Mouse (Mus musculus): Measurements from ENCODE around the gene Sfxn3. TPM values are rescaled to one million over a fixed set of nuclear protein-coding genes. Genes with fewer than 3 reads are reported as not detected.

Sfxn3 gene
- polyA plus RNA-seq, 1 experiment from 2014 or later = 30.3 TPM

GRCm38 (mm10) chr19:45012636-45013035 is 34.7 kb upstream of the Sfxn3 start:
- Histone ChIP-seq H3K27me3 (no peaks in the 10 kb centered on the region), H3K9me3 (no peaks in the 10 kb centered on the region), H3K27ac (peak overlapping the region; percentile 44; the same call in 1 of the 2 replicates), H3K4me3 (replicated peaks) (no peak overlapping the region), H3K4me2 (no peak overlapping the region), H3K4me1 (peaks cover 44% of the 10 kb centered on the region), H3K36me3 (replicated peaks) (peaks cover 40% of the 10 kb centered on the region), H3K9ac (0 out of 2 replicates have a peak overlapping the region, but pooled peaks have one; percentile 1)
- no peak for ATAC-seq (ENCODE audit: low FRiP score)
- WGBS = 30% methylated on average over 6 of the region's 6 CpGs

DNA sequence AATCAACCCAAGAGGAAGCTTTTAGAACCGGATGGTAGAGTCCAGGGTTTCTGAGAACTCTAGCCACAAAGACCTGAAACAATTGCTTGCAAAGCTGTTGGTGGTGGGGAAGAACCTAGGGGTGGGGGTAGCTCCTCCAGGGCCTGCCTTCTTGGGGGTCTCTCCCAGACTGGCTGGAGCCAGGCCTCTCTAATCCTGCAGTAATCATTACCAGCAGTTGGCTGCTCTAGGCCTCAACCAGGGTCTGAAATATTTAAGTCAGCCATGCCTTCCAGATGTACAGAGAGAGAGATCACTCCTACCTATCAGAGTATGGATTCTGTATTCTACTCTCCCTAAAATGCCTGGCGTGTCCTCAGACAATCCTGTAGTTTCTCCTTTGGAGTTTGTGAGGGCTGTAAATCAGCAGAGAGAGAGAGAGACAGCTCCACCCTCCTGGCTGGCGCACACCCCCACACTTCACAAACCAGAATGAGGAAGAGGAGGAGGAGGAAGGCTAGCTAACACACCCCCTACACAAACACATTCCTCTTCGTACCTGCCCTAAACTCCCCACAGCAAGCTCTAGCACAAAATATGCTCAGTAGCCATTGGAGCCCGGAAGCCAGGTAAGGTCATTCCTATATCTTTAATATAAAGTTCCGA is 33.6 kb upstream of the Sfxn3 start:
- WGBS = 62% methylated on average over 6 of the region's 6 CpGs
- Histone ChIP-seq H3K4me3 (replicated peaks) (no peak overlapping the region), H3K4me2 (no peak overlapping the region), H3K27me3 (no peaks in the 10 kb centered on the region), H3K36me3 (replicated peaks) (peaks cover 34% of the 10 kb centered on the region), H3K4me1 (peaks cover 46% of the 10 kb centered on the region), H3K9me3 (no peaks in the 10 kb centered on the region), H3K9ac (no peak overlapping the region), H3K27ac (0 out of 2 replicates have a peak overlapping the region, but pooled peaks have one; percentile 47)
- ATAC-seq (ENCODE audit: low FRiP score) = no peak

DNA sequence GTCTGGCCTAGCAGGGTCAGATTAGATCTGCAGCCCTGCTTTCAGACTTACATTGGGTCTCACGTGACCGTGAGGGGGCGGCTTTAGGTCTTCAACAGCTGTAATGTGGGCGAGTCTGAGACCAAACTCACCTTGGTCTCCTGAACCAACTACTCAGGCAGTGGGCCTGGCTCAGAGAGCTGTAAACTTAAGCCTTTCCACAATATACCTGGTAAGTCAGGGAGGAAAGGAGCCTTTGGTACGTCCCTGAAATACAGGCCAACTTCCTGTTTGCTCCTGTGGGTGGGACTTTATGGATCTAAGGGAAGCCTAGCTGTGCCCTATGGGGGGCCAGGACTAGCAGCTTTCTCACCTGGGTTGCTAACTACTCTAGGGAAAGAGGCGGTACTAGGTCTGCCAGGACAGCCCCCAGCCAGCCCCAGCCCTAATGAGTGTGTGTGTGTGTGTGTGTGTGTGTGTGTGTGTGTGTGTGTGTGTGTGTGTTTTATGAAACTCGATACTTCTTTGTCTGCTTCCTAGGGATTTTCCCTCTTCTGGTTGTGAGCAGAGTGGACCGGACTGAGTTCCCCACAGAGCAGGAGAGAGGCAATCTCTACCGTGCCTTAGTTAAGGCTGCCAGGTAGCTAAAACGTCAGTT is 32.9 kb upstream of the Sfxn3 start, which contains the start of gene Lzts2:
Lzts2 (plus strand) TSS at position 80 of the 637 bp plus-strand sequence.
- Histone ChIP-seq H3K9me3 (no peaks in the 10 kb centered on the region), H3K9ac (peak within 1 kb of the TSS; percentile 94), H3K27ac (peak within 1 kb of the TSS; percentile 98), H3K4me1 (peaks cover 53% of the 10 kb centered on the region), H3K27me3 (no peaks in the 10 kb centered on the region), H3K36me3 (replicated peaks) (peaks cover 29% of the 10 kb centered on the region), H3K4me2 (peak within 1 kb of the TSS; percentile 79), H3K4me3 (replicated peaks) (peak within 1 kb of the TSS; percentile 72)
- ATAC-seq (ENCODE audit: low FRiP score) = no peak
- WGBS = 11% methylated on average over 10 of the region's 10 CpGs

DNA sequence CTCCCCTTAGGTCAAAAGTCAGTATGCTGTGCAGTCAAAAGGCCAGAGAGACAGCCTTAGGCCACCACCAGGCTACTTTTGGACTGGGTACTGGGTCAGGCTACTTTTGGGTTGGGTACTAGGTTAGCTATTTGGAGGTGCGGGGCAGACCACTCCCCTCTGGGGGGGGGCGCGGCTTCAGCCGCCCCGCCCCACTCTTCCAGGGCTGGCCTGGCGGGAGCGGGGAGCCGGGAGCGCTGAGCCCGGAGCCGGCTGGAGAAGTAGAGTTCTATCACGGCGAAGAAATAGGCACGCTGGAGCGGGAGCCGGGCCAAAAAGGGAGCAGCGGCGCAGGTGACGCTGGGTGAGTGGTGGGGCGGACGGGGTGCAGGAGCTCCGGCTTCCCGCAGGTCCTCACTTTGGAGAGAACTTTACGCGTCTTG is 32.3 kb upstream of the Sfxn3 start:
- H3K27me3 ChIP-seq = no peaks in the 10 kb centered on the region
- H3K4me3 ChIP-seq (replicated peaks) = peak overlapping the region; percentile 72
- WGBS = 0% methylated on average over 23 of the region's 25 CpGs
- peak overlapping the region; percentile 79 for H3K4me2 ChIP-seq
- peak overlapping the region; percentile 98 for H3K27ac ChIP-seq
- H3K9me3 ChIP-seq = no peaks in the 10 kb centered on the region
- H3K36me3 ChIP-seq (replicated peaks) = peaks cover 25% of the 10 kb centered on the region
- no peak for ATAC-seq (ENCODE audit: low FRiP score)
- peak overlapping the region; percentile 94 for H3K9ac ChIP-seq
- peaks cover 58% of the 10 kb centered on the region for H3K4me1 ChIP-seq

- Histone ChIP-seq H3K4me1 (peaks cover 65% of the 10 kb centered on the region), H3K4me2 (peak overlapping the region; percentile 79), H3K27me3 (no peaks in the 10 kb centered on the region), H3K9ac (peak overlapping the region; percentile 94), H3K36me3 (replicated peaks) (peaks cover 20% of the 10 kb centered on the region), H3K4me3 (replicated peaks) (peak overlapping the region; percentile 72), H3K27ac (peak overlapping the region; percentile 98), H3K9me3 (no peaks in the 10 kb centered on the region)
- ATAC-seq (ENCODE audit: low FRiP score) = peak; percentile 19; the same call in 1 of the 2 replicates
- under 1% methylated on average over 34 of the region's 34 CpGs for WGBS
Measured at GRCm38 (mm10) chr19:45015518-45016281, 31.6 kb upstream of the Sfxn3 start.

DNA sequence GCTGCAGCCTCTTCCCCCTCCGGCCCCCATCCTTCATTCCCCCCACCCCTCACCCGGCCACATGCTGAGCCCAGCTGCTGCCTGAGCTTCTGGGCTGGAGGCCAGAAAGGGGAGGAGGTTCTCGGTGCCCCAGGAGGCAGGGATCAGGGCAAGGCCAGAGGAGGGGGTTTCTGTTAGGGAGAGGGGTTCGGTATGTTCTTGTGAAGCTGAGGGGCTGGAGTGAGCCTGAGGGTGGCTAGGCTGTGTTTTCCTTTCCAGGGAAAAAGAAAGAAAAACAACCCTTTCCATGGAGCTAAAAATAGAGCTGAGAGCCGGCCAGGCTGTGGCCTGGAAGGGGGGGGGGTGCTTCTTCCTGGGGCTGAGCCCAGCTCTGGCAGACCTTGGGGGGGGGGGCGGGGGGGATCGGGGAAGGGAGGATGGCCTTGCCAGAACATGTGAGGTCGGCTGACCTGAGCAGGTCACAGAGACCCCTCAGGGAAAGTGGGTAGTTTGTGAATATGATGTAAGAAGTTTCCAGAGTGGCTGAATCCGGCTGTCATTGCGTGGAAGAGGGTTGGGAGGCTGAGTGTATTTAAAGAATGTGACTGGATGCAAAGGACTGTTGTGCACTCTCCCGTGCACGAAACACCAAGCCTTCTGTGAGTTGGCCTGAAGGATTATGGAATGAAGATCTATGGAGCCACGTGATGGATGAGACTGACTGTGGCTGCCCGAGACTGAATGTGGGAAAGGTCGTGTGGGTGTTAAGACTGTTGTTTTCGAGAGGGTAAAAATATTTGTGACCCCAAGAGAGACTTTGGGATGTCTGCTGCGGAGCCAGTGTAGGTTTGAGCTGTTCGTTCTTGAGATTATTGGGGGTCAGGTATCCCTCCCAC is 30.7 kb upstream of the Sfxn3 start:
- peaks cover 16% of the 10 kb centered on the region for H3K36me3 ChIP-seq (replicated peaks)
- ATAC-seq (ENCODE audit: low FRiP score) = peak; percentile 18; the same call in 1 of the 2 replicates
- H3K4me3 ChIP-seq (replicated peaks) = peak overlapping the region; percentile 72
- peak overlapping the region; percentile 98 for H3K27ac ChIP-seq
- H3K4me2 ChIP-seq = peak overlapping the region; percentile 79
- no peaks in the 10 kb centered on the region for H3K9me3 ChIP-seq
- no peaks in the 10 kb centered on the region for H3K27me3 ChIP-seq
- 2% methylated on average over 18 of the region's 18 CpGs for WGBS
- peak overlapping the region; percentile 94 for H3K9ac ChIP-seq
- peaks cover 74% of the 10 kb centered on the region for H3K4me1 ChIP-seq

GRCm38 (mm10) chr19:45017216-45017771 is 30.0 kb upstream of the Sfxn3 start:
- Histone ChIP-seq H3K9ac (peak overlapping the region; percentile 94), H3K4me3 (replicated peaks) (peak overlapping the region; percentile 72), H3K36me3 (replicated peaks) (peaks cover 15% of the 10 kb centered on the region), H3K9me3 (no peaks in the 10 kb centered on the region), H3K27ac (peak overlapping the region; percentile 98), H3K4me2 (peak overlapping the region; percentile 79), H3K4me1 (peaks cover 77% of the 10 kb centered on the region), H3K27me3 (no peaks in the 10 kb centered on the region)
- peak; percentile 72 for ATAC-seq (ENCODE audit: low FRiP score)
- WGBS = 0% methylated on average over 15 of the region's 27 CpGs

- under 1% methylated on average over 46 of the region's 48 CpGs for WGBS
- H3K27me3 ChIP-seq = no peaks in the 10 kb centered on the region
Measured at GRCm38 (mm10) chr19:45017909-45018308, 29.4 kb upstream of the Sfxn3 start.

GRCm38 (mm10) chr19:45018351-45018831 is 28.9 kb upstream of the Sfxn3 start:
- ATAC-seq (ENCODE audit: low FRiP score) = 0 out of 2 replicates have a peak, but pooled peaks have one; percentile 4
- peak overlapping the region; percentile 94 for H3K9ac ChIP-seq
- H3K4me2 ChIP-seq = peak overlapping the region; percentile 79
- H3K4me1 ChIP-seq = peaks cover 70% of the 10 kb centered on the region
- under 1% methylated on average over 13 of the region's 13 CpGs for WGBS
- H3K27me3 ChIP-seq = no peaks in the 10 kb centered on the region
- peak overlapping the region; percentile 72 for H3K4me3 ChIP-seq (replicated peaks)
- peaks cover 22% of the 10 kb centered on the region for H3K36me3 ChIP-seq (replicated peaks)
- H3K27ac ChIP-seq = peak overlapping the region; percentile 98
- H3K9me3 ChIP-seq = no peaks in the 10 kb centered on the region

More at GRCm38 (mm10) chr19:45017909-45018308, 29.4 kb upstream of the Sfxn3 start:
- peak overlapping the region; percentile 72 for H3K4me3 ChIP-seq (replicated peaks)
- peaks cover 19% of the 10 kb centered on the region; the same call in 1 of the 2 replicates for H3K36me3 ChIP-seq (replicated peaks)
- H3K4me2 ChIP-seq = peak overlapping the region; percentile 79
- ATAC-seq (ENCODE audit: low FRiP score) = peak; percentile 81
- no peaks in the 10 kb centered on the region for H3K9me3 ChIP-seq
- H3K4me1 ChIP-seq = peaks cover 70% of the 10 kb centered on the region
- H3K27ac ChIP-seq = peak overlapping the region; percentile 98
- peak overlapping the region; percentile 94 for H3K9ac ChIP-seq

DNA sequence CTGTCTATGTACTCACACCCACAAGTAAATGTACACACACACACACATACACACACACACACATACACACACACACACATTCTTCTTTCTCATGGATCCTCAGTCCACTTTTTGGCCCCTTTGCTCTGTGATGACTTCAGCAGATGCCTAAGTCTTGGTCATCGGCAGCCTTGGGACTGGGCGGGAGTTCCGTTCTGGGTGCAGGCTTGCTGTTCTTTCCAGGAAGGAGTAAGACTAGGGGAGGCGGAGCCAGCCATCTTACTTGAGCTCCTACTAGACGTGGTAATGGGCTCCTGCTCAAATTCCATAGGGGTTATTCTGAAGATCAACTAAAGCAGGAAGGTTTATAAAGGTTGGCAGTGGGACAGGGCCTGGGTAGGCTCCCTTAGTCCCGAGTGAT is 27.0 kb upstream of the Sfxn3 start:
- ATAC-seq (ENCODE audit: low FRiP score) = no peak
- peak overlapping the region; percentile 79; the same call in 1 of the 2 replicates for H3K4me2 ChIP-seq
- no peak overlapping the region for H3K27ac ChIP-seq
- no peaks in the 10 kb centered on the region for H3K27me3 ChIP-seq
- 73% methylated on average over 6 of the region's 6 CpGs for WGBS
- H3K4me1 ChIP-seq = peaks cover 60% of the 10 kb centered on the region
- no peaks in the 10 kb centered on the region for H3K9me3 ChIP-seq
- peaks cover 39% of the 10 kb centered on the region for H3K36me3 ChIP-seq (replicated peaks)
- H3K4me3 ChIP-seq (replicated peaks) = 0 out of 2 replicates have a peak overlapping the region, but pooled peaks have one; percentile 5
- H3K9ac ChIP-seq = 0 out of 2 replicates have a peak overlapping the region, but pooled peaks have one; percentile 17

GRCm38 (mm10) chr19:45021362-45021761 is 25.9 kb upstream of the Sfxn3 start:
- Histone ChIP-seq H3K4me1 (peaks cover 49% of the 10 kb centered on the region), H3K4me2 (no peak overlapping the region), H3K4me3 (replicated peaks) (no peak overlapping the region), H3K27me3 (no peaks in the 10 kb centered on the region), H3K36me3 (replicated peaks) (peaks cover 49% of the 10 kb centered on the region), H3K27ac (no peak overlapping the region), H3K9ac (0 out of 2 replicates have a peak overlapping the region, but pooled peaks have one; percentile 36), H3K9me3 (no peaks in the 10 kb centered on the region)
- 91% methylated on average over 15 of the region's 15 CpGs for WGBS
- ATAC-seq (ENCODE audit: low FRiP score) = no peak

All from forebrain, embryonic 12.5 days (tissue).